Mouse (Mus musculus): ENCODE results near the gene Dock2.

The Dock2 gene

DNA sequence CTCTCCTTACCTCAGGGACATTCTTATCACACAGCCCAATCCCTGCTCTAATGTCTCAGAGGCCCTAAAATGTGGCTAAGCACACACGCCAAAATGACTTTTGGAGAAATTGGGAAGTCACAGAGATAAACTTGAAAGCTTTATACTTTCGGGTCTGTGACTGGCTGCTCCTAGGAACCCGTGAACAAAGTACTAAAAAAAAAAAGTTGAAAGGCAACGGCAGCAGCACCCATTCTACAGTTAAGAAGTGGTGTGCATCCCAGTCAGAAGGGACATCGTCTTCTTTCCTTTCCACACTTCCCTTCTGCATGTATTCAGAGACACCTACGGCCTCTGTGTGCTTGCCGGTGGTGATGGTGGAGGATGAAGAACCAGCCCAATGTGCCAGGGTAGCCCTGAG, 483.6 kb downstream of the Dock2 start:
- in situ Hi-C loops (cut with MboI, MseI): no loop called here

DNA sequence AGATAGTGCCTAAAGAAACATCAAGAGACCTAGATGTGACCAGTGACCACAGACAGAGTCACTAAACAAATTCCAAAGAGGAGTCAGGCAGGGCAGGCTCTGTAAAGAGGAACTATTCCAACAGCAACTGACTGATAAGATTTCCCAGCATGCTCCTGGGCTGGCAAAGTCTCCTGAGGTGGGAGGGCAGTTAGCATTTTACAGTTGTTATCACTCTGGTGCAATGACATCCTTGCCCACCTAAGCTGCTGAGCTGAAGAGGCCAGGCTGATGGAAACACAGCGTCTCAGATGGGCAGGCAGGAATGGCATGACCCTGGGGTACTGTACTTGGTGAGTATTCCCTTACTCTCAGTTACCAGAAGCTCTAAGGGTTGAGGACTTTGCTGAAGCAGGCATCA, 484.1 kb downstream of the Dock2 start:
- in situ Hi-C loops (cut with MboI, MseI): loop anchor here (5.0 kb wide), 1 partner anchor 508 kb away; no protein-coding TSS in a partner anchor

DNA sequence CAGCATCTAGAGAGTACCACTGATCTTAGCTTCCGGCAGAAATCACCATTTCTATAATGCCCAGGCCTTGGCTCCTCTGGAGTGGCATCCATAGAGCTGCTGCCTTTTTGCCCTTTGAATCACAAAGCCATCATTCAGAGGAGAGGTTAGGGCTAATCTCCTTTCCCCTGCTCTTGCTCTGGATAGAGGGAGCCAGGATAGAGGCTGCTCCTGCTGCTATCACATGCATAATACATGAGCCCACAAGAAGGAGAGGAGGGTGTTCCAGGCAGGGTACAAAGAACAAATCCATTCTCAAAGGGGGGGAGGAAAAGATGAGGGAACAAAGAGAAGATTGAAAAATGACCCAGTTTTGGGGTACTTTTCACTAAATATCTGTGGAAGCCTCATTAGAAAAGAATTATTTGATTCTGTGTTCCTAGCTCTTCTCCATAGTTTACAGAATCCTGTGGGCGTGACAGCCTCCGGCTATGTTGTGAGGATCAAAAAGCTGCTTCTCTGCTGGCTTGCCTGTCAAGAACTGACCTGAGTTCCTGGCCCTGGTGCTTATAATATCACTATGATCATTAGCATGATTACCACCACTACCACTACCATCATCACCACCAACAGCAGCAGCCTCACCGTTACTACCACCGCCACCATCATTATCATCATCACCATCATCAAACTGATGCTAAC, 485.9 kb downstream of the Dock2 start:
- in situ Hi-C loops (cut with MboI, MseI): loop anchor here (5.0 kb wide), 1 partner anchor 509 kb away; no protein-coding TSS in a partner anchor

DNA sequence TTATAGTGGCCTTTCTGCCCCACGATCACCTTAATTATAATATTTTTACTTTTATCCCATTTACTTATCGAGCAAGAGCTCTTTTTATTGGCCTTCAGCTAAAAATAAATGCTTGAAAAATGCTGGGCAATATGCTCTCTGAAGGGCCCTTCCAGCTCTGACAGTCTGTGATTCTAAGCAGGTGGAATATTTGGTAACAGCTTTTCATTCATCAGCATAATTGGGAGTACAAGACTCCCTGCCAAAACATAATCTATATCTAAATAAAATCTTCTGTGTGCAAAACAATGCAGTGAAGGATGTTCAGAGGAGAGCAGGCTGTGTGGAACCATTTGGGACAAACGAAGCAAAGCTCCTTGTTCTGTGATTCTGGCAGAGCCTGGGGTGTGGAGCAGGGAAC, 492.4 kb downstream of the Dock2 start:
- in situ Hi-C loops (cut with MboI, MseI): no loop called here

GRCm38 (mm10) chr11:34290708-34291107, 493.0 kb downstream of the Dock2 start:
- in situ Hi-C loops (cut with MboI, MseI): no loop called here

- in situ Hi-C loops (cut with MboI, MseI): no loop called here
Observed at GRCm38 (mm10) chr11:34290265-34290664, 493.4 kb downstream of the Dock2 start.

- in situ Hi-C loops (cut with MboI, MseI): no loop called here
Observed at GRCm38 (mm10) chr11:34284124-34284808, 499.4 kb downstream of the Dock2 start.

DNA sequence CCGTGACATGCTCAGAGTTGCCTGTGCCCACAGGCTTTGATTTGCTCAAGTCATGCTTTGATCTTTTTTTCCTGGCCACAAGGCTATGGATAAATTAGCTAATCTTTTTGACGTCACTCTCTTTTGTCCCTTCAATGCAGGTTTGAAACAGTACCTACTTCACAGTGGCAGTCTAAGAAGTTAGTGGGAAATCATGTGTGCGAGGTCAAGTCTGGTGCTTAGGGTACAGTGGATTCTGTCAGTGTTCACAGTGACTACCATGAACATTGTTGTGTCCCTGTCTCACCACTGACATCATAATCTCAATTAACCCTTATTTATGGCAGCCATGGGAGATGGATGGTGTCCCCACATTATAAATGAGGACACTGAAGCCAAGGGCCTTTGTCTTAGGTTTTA, 506.6 kb downstream of the Dock2 start:
- in situ Hi-C loops (cut with MboI, MseI): no loop called here

DNA sequence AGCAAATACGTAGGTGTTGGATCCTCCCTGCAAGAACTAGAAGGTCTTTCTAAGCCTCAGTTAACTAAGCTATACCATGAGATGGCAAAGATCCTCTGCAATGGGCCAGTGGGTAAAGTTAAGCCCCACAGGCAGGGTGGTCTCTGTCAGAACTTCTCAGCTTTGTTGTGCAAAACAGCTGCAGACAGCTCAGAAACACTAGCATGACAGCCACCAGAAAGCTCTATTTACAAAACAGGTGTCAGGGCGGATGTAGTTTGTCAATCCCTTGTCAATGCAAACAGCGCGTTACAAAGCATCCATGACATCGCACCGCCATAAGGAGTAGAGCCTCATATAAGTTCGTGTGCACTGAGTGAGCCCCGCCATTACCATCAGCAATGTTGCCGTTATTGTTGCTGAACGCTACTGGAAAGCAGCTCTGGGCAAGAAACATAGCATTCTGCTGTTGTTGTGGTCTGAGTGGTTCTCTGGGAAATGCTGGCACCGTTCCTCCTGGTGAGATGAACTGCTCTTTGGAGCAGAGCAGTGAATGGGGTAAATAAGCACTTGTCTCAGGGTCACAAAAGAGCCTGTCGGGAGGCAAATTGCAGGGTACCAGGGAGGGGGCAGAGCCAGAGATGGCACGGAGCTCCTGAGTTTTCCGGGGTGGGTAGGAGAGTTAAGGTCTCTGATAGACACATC, 507.2 kb downstream of the Dock2 start:
- in situ Hi-C loops (cut with MboI, MseI): no loop called here

- in situ Hi-C loops (cut with MboI, MseI): no loop called here
Observed at GRCm38 (mm10) chr11:34275941-34276340, 507.8 kb downstream of the Dock2 start.

- in situ Hi-C loops (cut with MboI, MseI): no loop called here
Observed at GRCm38 (mm10) chr11:34272016-34272415, 511.7 kb downstream of the Dock2 start.

- in situ Hi-C loops (cut with MboI, MseI): loop anchor here (5.0 to 10.0 kb wide), 2 partner anchors 423 to 1731 kb away; no protein-coding TSS in a partner anchor
Observed at GRCm38 (mm10) chr11:34264099-34264498, 519.6 kb downstream of the Dock2 start.

DNA sequence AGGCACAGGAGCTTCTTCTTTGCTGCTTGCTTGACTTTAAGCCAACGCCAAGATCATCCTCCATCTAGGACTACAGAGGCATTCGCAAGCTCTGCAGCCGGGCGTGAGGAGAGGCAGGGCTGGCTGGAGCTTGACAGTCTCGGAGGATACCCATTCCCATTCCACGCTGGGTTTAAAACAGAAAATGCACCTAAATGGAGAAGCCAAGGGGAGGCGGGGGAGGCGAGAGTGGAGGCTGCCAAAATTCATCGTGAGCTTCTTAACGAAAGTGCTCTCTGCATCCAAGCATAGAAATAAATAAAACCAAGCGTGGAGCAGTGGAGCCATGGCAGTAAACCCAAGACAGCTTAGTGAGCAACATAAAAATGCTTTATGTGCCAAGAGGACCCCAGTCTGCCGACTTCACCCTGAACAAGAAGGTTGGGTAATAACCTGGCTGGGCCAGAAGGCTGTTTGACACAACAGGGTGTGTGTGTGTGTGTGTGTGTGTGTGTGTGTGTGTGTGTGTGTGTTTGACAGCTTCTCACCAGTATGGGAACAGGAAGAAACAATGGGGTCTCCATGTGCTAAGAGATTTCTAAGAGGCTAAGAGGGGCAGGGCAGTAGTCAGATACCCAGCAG, 524.7 kb downstream of the Dock2 start:
- in situ Hi-C loops (cut with MboI, MseI): no loop called here

GRCm38 (mm10) chr11:34257548-34258189, 526.0 kb downstream of the Dock2 start:
- in situ Hi-C loops (cut with MboI, MseI): no loop called here

DNA sequence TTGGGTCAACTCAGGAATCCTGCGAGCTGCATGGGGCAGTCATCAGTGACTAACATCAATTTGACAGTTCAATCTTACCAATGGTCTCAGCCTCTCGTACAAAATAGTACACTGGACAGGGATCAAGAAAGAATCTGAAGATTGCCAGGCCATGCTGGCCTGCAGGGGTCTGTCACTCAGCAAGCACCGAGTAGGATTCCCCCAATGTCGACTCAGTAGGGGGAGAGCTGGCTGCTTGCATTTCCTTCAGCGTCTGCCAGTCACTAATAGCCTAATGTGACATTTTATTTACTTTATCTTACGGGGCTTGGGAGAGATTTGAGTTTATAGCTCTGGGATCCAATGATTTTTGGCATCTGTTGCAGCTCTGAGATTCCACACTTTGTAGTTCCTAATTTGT, 540.7 kb downstream of the Dock2 start:
- in situ Hi-C loops (cut with MboI, MseI): no loop called here

GRCm38 (mm10) chr11:34240252-34240651, 543.4 kb downstream of the Dock2 start:
- in situ Hi-C loops (cut with MboI, MseI): no loop called here

DNA sequence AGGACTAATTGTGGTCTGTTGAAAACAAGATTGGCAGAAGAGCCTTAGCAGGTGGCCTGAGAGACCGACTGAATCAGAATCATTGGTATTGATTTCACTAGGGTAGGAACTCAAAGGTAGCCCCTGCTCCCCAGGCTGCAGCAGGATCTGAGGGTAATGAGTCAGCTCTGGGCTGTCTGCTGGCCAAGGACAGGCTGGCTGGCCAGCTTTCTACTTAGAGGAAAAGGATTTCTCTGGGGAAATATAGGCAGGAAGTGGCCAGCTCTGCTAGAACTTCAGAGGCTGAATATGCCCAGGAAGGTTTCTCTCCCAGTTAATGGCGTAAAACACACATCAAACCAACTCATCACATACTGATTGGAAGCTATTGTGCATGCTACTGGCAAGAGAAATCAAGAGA, 544.0 kb downstream of the Dock2 start:
- in situ Hi-C loops (cut with MboI, MseI): loop anchor here (5.0 kb wide), 1 partner anchor 443 kb away; no protein-coding TSS in a partner anchor

GRCm38 (mm10) chr11:34236885-34237284, 546.8 kb downstream of the Dock2 start:
- in situ Hi-C loops (cut with MboI, MseI): loop anchor here (5.0 kb wide), 1 partner anchor 445 kb away; no protein-coding TSS in a partner anchor

DNA sequence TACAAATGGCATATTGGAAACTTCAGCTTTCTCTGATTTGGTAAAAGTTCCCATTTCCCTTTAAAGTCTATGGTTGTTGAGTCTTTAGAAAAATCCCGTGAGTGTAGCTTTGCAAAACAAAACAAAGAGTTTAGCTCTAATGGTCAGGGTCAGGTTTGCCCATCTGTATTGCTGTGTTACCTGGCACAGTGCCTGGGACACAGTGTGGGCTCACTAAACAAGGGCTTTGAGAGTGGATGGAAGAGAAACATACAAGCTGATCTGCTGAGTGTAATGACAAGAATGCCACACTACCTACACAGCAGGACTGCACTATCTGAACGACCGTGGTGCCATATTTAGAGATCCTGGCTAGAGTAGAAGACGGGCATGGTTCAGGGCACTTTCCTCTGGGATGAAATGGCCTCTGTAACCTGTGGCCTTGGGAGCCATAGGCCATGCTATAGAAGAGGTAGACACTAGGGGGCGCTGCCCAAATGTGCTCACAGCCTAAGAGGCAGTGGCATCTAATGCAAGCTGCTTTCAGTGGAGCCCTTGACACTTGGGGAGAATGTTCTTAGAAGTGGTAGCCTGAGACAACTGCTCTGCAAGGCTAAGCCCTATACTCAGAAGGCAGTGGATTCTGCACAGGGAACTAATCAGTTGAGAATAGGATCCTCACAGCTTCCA, 547.5 kb downstream of the Dock2 start:
- in situ Hi-C loops (cut with MboI, MseI): loop anchor here (5.0 kb wide), 1 partner anchor 446 kb away; no protein-coding TSS in a partner anchor

DNA sequence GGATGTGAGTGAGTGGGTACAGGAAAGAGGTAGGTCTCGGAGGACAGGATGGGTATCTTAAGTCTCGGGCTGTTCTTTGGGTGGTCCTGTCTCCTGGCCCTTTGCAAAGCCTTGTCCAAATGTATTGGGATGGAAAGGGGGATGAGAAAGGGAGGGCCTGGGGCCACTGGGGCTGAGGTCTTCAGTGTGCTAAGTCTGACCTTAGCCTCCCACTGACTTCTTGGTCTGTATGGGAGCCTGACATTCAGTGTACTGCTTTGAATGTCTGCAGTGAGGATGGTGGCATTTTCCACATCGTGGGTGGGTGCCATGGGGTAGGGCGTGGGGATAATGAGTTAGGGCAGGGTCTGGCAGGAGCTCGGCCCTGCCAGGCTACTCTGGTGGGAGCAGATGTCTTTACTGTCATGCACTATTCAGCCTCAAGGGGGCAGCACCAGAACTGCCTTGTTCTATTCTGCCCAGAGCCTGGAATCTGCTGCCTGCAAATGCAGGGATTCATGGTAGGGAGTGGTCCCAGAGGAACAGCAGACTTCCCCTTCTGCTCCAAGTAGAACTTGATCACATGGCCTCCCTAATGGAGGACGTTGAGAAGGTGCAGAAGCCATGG, 554.8 kb downstream of the Dock2 start:
- in situ Hi-C loops (cut with MboI, MseI): no loop called here
